In the genomic region with DNA sequence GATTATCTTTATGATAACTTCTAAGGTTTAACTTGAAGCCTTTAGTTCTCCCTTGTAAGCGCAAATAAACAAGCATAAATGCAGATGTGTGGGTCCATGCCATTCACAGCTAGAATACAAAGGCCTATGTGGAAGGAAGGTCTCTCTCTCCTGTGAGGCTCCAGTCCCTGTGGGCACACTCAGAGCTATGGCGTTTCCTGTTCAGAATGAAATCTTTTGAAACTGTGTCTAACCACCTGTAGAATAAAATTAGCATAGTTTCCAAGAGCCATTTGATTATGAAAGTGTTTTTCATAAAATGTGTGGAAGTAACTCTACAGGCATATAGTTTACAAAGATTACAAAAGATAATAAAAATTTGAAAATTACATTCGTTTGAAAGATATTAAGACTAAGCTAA, we compare ENCODE assay signal across 19 mouse cellular contexts. TPM values are rescaled to one million over a fixed set of nuclear protein-coding genes. Genes with fewer than 3 reads are reported as not detected.
A peak's percentile ranks its signal among the peaks of the same experiment; 100 is the strongest.
DNase-seq lines count a peak whose midpoint lies in the region; ATAC-seq and TF ChIP-seq lines count a peak whose summit lies in the region.
"Had no signal": no experiment of that assay in that cellular context is flagged by ENCODE, and none has a peak within 500 bp of the region (broad histone marks: within the 10 kb centered on the region; RNA-seq: fewer than 3 reads in every experiment).

No protein-coding gene starts in this region.

- H3K27ac ChIP-seq in thymus, adult 2 months (ENCODE audit: control insufficient read depth, insufficient read depth, low read length), result no peak overlapping the region
- H3K27ac ChIP-seq in forebrain, embryonic 16.5 days (ENCODE audit: low read length), result no peak overlapping the region
- H3K27ac ChIP-seq: embryonic facial prominence, embryonic 10.5 days; forebrain, embryonic 13.5 days; gastrocnemius, adult 2 months; hindbrain, embryonic 10.5 days; hindbrain, embryonic 14.5 days had no signal

- H3K4me1 ChIP-seq in thymus, adult 2 months (replicated peaks; ENCODE audit: control insufficient read depth, insufficient read depth, low read length), result no peaks in the 10 kb centered on the region
- H3K4me1 ChIP-seq in forebrain, embryonic 16.5 days (replicated peaks; ENCODE audit: control insufficient read depth, insufficient read depth, low read length), result no peaks in the 10 kb centered on the region
- H3K4me1 ChIP-seq: embryonic facial prominence, embryonic 10.5 days; forebrain, embryonic 13.5 days; heart, embryonic 12.5 days; hindbrain, embryonic 10.5 days had no signal

- TF ChIP-seq POLR2A in thymus, adult 2 months (IDR thresholded peaks at IDR 0.05; ENCODE audit: control insufficient read depth, extremely low read depth, insufficient read depth, low read length, poor library complexity), result no peak

- H3K36me3 ChIP-seq in thymus, adult 2 months (ENCODE audit: control insufficient read depth, insufficient read depth, low read length), result peaks cover 27% of the 10 kb centered on the region
- H3K36me3 ChIP-seq in forebrain, embryonic 16.5 days (ENCODE audit: control insufficient read depth, insufficient read depth), result peaks cover 8% of the 10 kb centered on the region

- no peak overlapping the region for H3K4me2 ChIP-seq in forebrain, embryonic 16.5 days (ENCODE audit: low read length)
- H3K4me2 ChIP-seq: forebrain, embryonic 13.5 days; heart, embryonic 12.5 days; hindbrain, embryonic 14.5 days had no signal

- DNase-seq in thymus, adult 2 months, result peak; percentile 2
- no peak for DNase-seq in thymus, adult 18-20 months
- peak; percentile 19 for DNase-seq in CD4-positive helper T cell, adult 2 months (ENCODE audit: low read depth, low spot score)
- no peak for DNase-seq in testis, postnatal 10 days (ENCODE audit: low spot score)
- no peak for DNase-seq in layer of hippocampus, adult 18-20 months (ENCODE audit: low spot score in 2 of 2)
- DNase-seq: adrenal gland, adult 2 months; adrenal gland, postnatal 36 days; cerebellum, adult 2 months; cerebellum, postnatal 10 days; gastrocnemius, adult 2 months; gastrocnemius, postnatal 25 days had no signal

- no peak for TF ChIP-seq CTCF in thymus, adult 2 months (IDR thresholded peaks at IDR 0.05; ENCODE audit: borderline replicate concordance, control insufficient read depth, extremely low read depth, insufficient read depth, low read length, poor library complexity)

- H3K9ac ChIP-seq in forebrain, embryonic 16.5 days (replicated peaks; ENCODE audit: low read depth, low read length), result no peak overlapping the region
- H3K9ac ChIP-seq: forebrain, embryonic 13.5 days; heart, embryonic 12.5 days; hindbrain, embryonic 14.5 days had no signal

- no peak overlapping the region for H3K4me3 ChIP-seq in thymus, adult 2 months (ENCODE audit: control insufficient read depth, insufficient read depth, low read length)
- no peak overlapping the region for H3K4me3 ChIP-seq in forebrain, embryonic 16.5 days (replicated peaks; ENCODE audit: low read length)
- H3K4me3 ChIP-seq: embryonic facial prominence, embryonic 10.5 days; forebrain, embryonic 13.5 days; gastrocnemius, adult 2 months; heart, embryonic 12.5 days; hindbrain, embryonic 10.5 days had no signal

- ATAC-seq in activated CD4-positive, CD25-positive, alpha-beta regulatory T cell, adult 4 months, result peak; percentile 76
- no peak for ATAC-seq in forebrain, embryonic 16.5 days
- ATAC-seq: forebrain, embryonic 13.5 days; Patski had no signal

- no peaks in the 10 kb centered on the region for H3K9me3 ChIP-seq in forebrain, embryonic 16.5 days (ENCODE audit: control insufficient read depth, low read length)
- H3K9me3 ChIP-seq: embryonic facial prominence, embryonic 10.5 days; forebrain, embryonic 13.5 days; heart, embryonic 12.5 days; hindbrain, embryonic 10.5 days had no signal

- no peaks in the 10 kb centered on the region for H3K27me3 ChIP-seq in thymus, adult 2 months (ENCODE audit: control insufficient read depth, insufficient read depth, low read length)
- H3K27me3 ChIP-seq in forebrain, embryonic 16.5 days (replicated peaks; ENCODE audit: control insufficient read depth, insufficient read depth, low read length), result no peaks in the 10 kb centered on the region
- H3K27me3 ChIP-seq: forebrain, embryonic 13.5 days; heart, embryonic 12.5 days; Patski had no signal

- 29% methylated on average over 3 of the region's 3 CpGs for WGBS in thymus, adult 2 months
- 89% methylated on average over 3 of the region's 3 CpGs for WGBS in forebrain, embryonic 16.5 days

RNA-seq across cellular contexts. Expression of gene Ankfy1, which starts 28.4 kb away (rescaled TPM):
- polyA plus RNA-seq in thymus, adult 2 months (2012; rRNA removed), result 41.1 and 41.2 TPM in 2 replicates
- 10 to 100 TPM; 33.2 to 41.2 TPM for polyA plus RNA-seq in activated CD4-positive, CD25-positive, alpha-beta regulatory T cell, adult 4 months (2017; shearing (Covaris generic))
- polyA plus RNA-seq in forebrain, embryonic 16.5 days (2015; fragmentation: Nextera tagmentation; extraction: Ambion mirVana), result 32.6 and 34.8 TPM in 2 replicates
- total RNA-seq in layer of hippocampus, adult 18-20 months (2021), result 10 to 100 TPM; 33.1 to 35.0 TPM

Comparison
In these comparisons a context has a peak if more than half of its experiments do, and no peak if none do; other contexts are left out.
1. DNase-seq: peak in thymus, adult 2 months (single experiment) and CD4-positive helper T cell, adult 2 months (single experiment); none in thymus, adult 18-20 months (0 of 2), testis, postnatal 10 days (single experiment) and layer of hippocampus, adult 18-20 months (0 of 2).